Mouse (Mus musculus): ENCODE measurements around the gene Dennd6a. TPM values are rescaled to one million over a fixed set of nuclear protein-coding genes. Genes with fewer than 3 reads are reported as not detected.
A peak's percentile ranks its signal among the peaks of the same experiment; 100 is the strongest.

Dennd6a gene
- polyA plus RNA-seq, 1 experiment: 63.9 TPM

GRCm38 (mm10) chr14:26533267-26533666 is 40.4 kb upstream of the Dennd6a start:
- Histone ChIP-seq H3K36me3 (ENCODE audit: control insufficient read depth, insufficient read depth, low read length, poor library complexity, severe bottlenecking) (peaks cover 7% of the 10 kb centered on the region; the same call in 1 of the 2 replicates), H3K4me3 (ENCODE audit: low read depth, low read length) (peak overlapping the region; percentile 62), H3K27me3 (ENCODE audit: control insufficient read depth, insufficient read depth, low read length, poor library complexity, severe bottlenecking) (no peaks in the 10 kb centered on the region), H3K9ac (ENCODE audit: low read depth, poor library complexity, severe bottlenecking) (peak overlapping the region; percentile 87), H3K27ac (ENCODE audit: insufficient read depth, low read length) (no peak overlapping the region), H3K4me1 (ENCODE audit: control insufficient read depth, insufficient read depth, low read length) (no peaks in the 10 kb centered on the region), H3K9me3 (replicated peaks; ENCODE audit: control insufficient read depth, insufficient read depth, low read length, poor library complexity, severe bottlenecking) (no peaks in the 10 kb centered on the region)
- no peak for TF ChIP-seq CTCF (IDR thresholded peaks at IDR 0.05; ENCODE audit: low read depth, low read length)
- TF ChIP-seq POLR2A (IDR thresholded peaks at IDR 0.05; ENCODE audit: insufficient read depth, low read length): no peak
- no peak for TF ChIP-seq EP300 (IDR thresholded peaks at IDR 0.05; ENCODE audit: insufficient read depth, low read depth, low read length)

GRCm38 (mm10) chr14:26533821-26534756 is 39.6 kb upstream of the Dennd6a start:
- no peaks in the 10 kb centered on the region for H3K9me3 ChIP-seq (replicated peaks; ENCODE audit: control insufficient read depth, insufficient read depth, low read length, poor library complexity, severe bottlenecking)

GRCm38 (mm10) chr14:26534757-26535479 is 38.7 kb upstream of the Dennd6a start, which contains the start of gene Slmap:
Gene Slmap, minus strand, starts transcription at chr14:26534931.
- TF ChIP-seq POLR2A (IDR thresholded peaks at IDR 0.05; ENCODE audit: insufficient read depth, low read length) (peak; percentile 47), CTCF (IDR thresholded peaks at IDR 0.05; ENCODE audit: low read depth, low read length) (no peak), EP300 (IDR thresholded peaks at IDR 0.05; ENCODE audit: insufficient read depth, low read depth, low read length) (0 out of 2 replicates have a peak, but pooled peaks have one; percentile 43)
- H3K9ac ChIP-seq (ENCODE audit: low read depth, poor library complexity, severe bottlenecking): peak within 1 kb of the TSS; percentile 87
- H3K27ac ChIP-seq (ENCODE audit: insufficient read depth, low read length): no peak within 1 kb of the TSS
- no peaks in the 10 kb centered on the region for H3K4me1 ChIP-seq (ENCODE audit: control insufficient read depth, insufficient read depth, low read length)
- no peaks in the 10 kb centered on the region for H3K9me3 ChIP-seq (replicated peaks; ENCODE audit: control insufficient read depth, insufficient read depth, low read length, poor library complexity, severe bottlenecking)
- no peaks in the 10 kb centered on the region for H3K36me3 ChIP-seq (ENCODE audit: control insufficient read depth, insufficient read depth, low read length, poor library complexity, severe bottlenecking)
- peak within 1 kb of the TSS; percentile 62 for H3K4me3 ChIP-seq (ENCODE audit: low read depth, low read length)
- H3K27me3 ChIP-seq (ENCODE audit: control insufficient read depth, insufficient read depth, low read length, poor library complexity, severe bottlenecking): no peaks in the 10 kb centered on the region

More at GRCm38 (mm10) chr14:26533821-26534756, 39.6 kb upstream of the Dennd6a start:
- Histone ChIP-seq H3K9ac (ENCODE audit: low read depth, poor library complexity, severe bottlenecking) (peak overlapping the region; percentile 87), H3K27ac (ENCODE audit: insufficient read depth, low read length) (no peak overlapping the region), H3K4me3 (ENCODE audit: low read depth, low read length) (peak overlapping the region; percentile 62), H3K36me3 (ENCODE audit: control insufficient read depth, insufficient read depth, low read length, poor library complexity, severe bottlenecking) (0 out of 2 replicates have a peak, but pooled peaks cover 2% of the 10 kb centered on the region), H3K27me3 (ENCODE audit: control insufficient read depth, insufficient read depth, low read length, poor library complexity, severe bottlenecking) (no peaks in the 10 kb centered on the region), H3K4me1 (ENCODE audit: control insufficient read depth, insufficient read depth, low read length) (no peaks in the 10 kb centered on the region)
- TF ChIP-seq CTCF (IDR thresholded peaks at IDR 0.05; ENCODE audit: low read depth, low read length): no peak
- TF ChIP-seq POLR2A (IDR thresholded peaks at IDR 0.05; ENCODE audit: insufficient read depth, low read length): no peak
- no peak for TF ChIP-seq EP300 (IDR thresholded peaks at IDR 0.05; ENCODE audit: insufficient read depth, low read depth, low read length)

GRCm38 (mm10) chr14:26539241-26539640 is 34.4 kb upstream of the Dennd6a start:
- no peak for TF ChIP-seq POLR2A (IDR thresholded peaks at IDR 0.05; ENCODE audit: insufficient read depth, low read length)
- no peak for TF ChIP-seq CTCF (IDR thresholded peaks at IDR 0.05; ENCODE audit: low read depth, low read length)
- TF ChIP-seq EP300 (IDR thresholded peaks at IDR 0.05; ENCODE audit: insufficient read depth, low read depth, low read length): no peak
- Histone ChIP-seq H3K27me3 (ENCODE audit: control insufficient read depth, insufficient read depth, low read length, poor library complexity, severe bottlenecking) (no peaks in the 10 kb centered on the region; the same call in 1 of the 2 replicates), H3K9me3 (replicated peaks; ENCODE audit: control insufficient read depth, insufficient read depth, low read length, poor library complexity, severe bottlenecking) (no peaks in the 10 kb centered on the region), H3K36me3 (ENCODE audit: control insufficient read depth, insufficient read depth, low read length, poor library complexity, severe bottlenecking) (no peaks in the 10 kb centered on the region), H3K4me1 (ENCODE audit: control insufficient read depth, insufficient read depth, low read length) (no peaks in the 10 kb centered on the region), H3K27ac (ENCODE audit: insufficient read depth, low read length) (no peak overlapping the region), H3K4me3 (ENCODE audit: low read depth, low read length) (no peak overlapping the region), H3K9ac (ENCODE audit: low read depth, poor library complexity, severe bottlenecking) (no peak overlapping the region)

- Histone ChIP-seq H3K27ac (ENCODE audit: insufficient read depth, low read length) (no peak overlapping the region), H3K36me3 (ENCODE audit: control insufficient read depth, insufficient read depth, low read length, poor library complexity, severe bottlenecking) (no peaks in the 10 kb centered on the region), H3K9ac (ENCODE audit: low read depth, poor library complexity, severe bottlenecking) (no peak overlapping the region), H3K27me3 (ENCODE audit: control insufficient read depth, insufficient read depth, low read length, poor library complexity, severe bottlenecking) (no peaks in the 10 kb centered on the region; the same call in 1 of the 2 replicates), H3K4me3 (ENCODE audit: low read depth, low read length) (no peak overlapping the region), H3K4me1 (ENCODE audit: control insufficient read depth, insufficient read depth, low read length) (no peaks in the 10 kb centered on the region), H3K9me3 (replicated peaks; ENCODE audit: control insufficient read depth, insufficient read depth, low read length, poor library complexity, severe bottlenecking) (no peaks in the 10 kb centered on the region)
- no peak for TF ChIP-seq POLR2A (IDR thresholded peaks at IDR 0.05; ENCODE audit: insufficient read depth, low read length)
- TF ChIP-seq EP300 (IDR thresholded peaks at IDR 0.05; ENCODE audit: insufficient read depth, low read depth, low read length): no peak
- no peak for TF ChIP-seq CTCF (IDR thresholded peaks at IDR 0.05; ENCODE audit: low read depth, low read length)
Observed at GRCm38 (mm10) chr14:26540577-26540976, 33.1 kb upstream of the Dennd6a start.
